Mouse (Mus musculus) thymus, adult 2 months (tissue): ENCODE results near the gene Igdcc4.

Experiments
- CTCF ChIP-seq: fragments of 200-500 bp; IDR thresholded peaks from 2 replicates; pipeline ENCODE4 v1.5.1; 2012; ENCODE audit warnings: mild to moderate bottlenecking, control low read depth, low read length, moderate library complexity, borderline replicate concordance; ENCODE audit not compliant: control insufficient read depth, poor library complexity, insufficient read depth; ENCODE audit errors: extremely low read depth
- POLR2A ChIP-seq: fragments of 200-500 bp; IDR thresholded peaks from 2 replicates; pipeline ENCODE4 v1.6.1; 2012; ENCODE audit warnings: mild to moderate bottlenecking, low read length, control low read depth, moderate library complexity; ENCODE audit not compliant: control insufficient read depth, poor library complexity, insufficient read depth; ENCODE audit errors: extremely low read depth

- TF ChIP-seq CTCF (no peak), POLR2A (no peak)
These were observed 30.4 kb downstream of the Igdcc4 start for GRCm38 (mm10) chr9:65131717-65132116.
